Mouse (Mus musculus) retina, postnatal 1 day (tissue): Measurements from ENCODE around the gene Cryba1.

Source experiments
- DNase-seq: peaks from one replicate; pipeline ENCODE4 v3.0.0-alpha.2; 2012

Gene Cryba1

GRCm38 (mm10) chr11:77713736-77714135, 11.3 kb downstream of the Cryba1 start:
- no peak for DNase-seq

- no peak for DNase-seq
These were observed 16.0 kb downstream of the Cryba1 start for GRCm38 (mm10) chr11:77709039-77709438.

GRCm38 (mm10) chr11:77705920-77706319, 19.2 kb downstream of the Cryba1 start:
- no peak for DNase-seq

GRCm38 (mm10) chr11:77697232-77697631, 27.9 kb downstream of the Cryba1 start:
- no peak for DNase-seq

GRCm38 (mm10) chr11:77693026-77693425, 32.1 kb downstream of the Cryba1 start:
- no peak for DNase-seq

GRCm38 (mm10) chr11:77687541-77688131, 37.4 kb downstream of the Cryba1 start:
- DNase-seq, result peak; percentile 62

GRCm38 (mm10) chr11:77686841-77687540, 38.1 kb downstream of the Cryba1 start:
- DNase-seq, result peak; percentile 84

GRCm38 (mm10) chr11:77686346-77686840, 38.7 kb downstream of the Cryba1 start:
- DNase-seq, result no peak

- DNase-seq, result peak; percentile 99
These were observed 39.5 kb downstream of the Cryba1 start, which contains the start of gene Nufip2 for GRCm38 (mm10) chr11:77685383-77686265. TSS of gene Nufip2 (plus strand) at chr11:77686155.

- no peak for DNase-seq
These were observed 40.2 kb downstream of the Cryba1 start for GRCm38 (mm10) chr11:77684896-77685295.

GRCm38 (mm10) chr11:77680018-77680417, 45.1 kb downstream of the Cryba1 start:
- no peak for DNase-seq

- peak; percentile 24 for DNase-seq
These were observed 51.6 kb downstream of the Cryba1 start for GRCm38 (mm10) chr11:77673428-77673991.

GRCm38 (mm10) chr11:77672746-77673145, 52.3 kb downstream of the Cryba1 start:
- DNase-seq, result no peak
